8 mouse cellular contexts compared by ENCODE assay signal in genomic region chr1:64122466-64122830, GRCm38 (mm10). TPM values are rescaled to one million over a fixed set of nuclear protein-coding genes. Genes with fewer than 3 reads are reported as not detected.
DNase-seq lines count a peak whose midpoint lies in the region; ATAC-seq and TF ChIP-seq lines count a peak whose summit lies in the region.

No protein-coding gene starts in this region.

- TF ChIP-seq CTCF in gastrocnemius, adult 2 months (IDR thresholded peaks at IDR 0.05), result no peak
- no peak for TF ChIP-seq CTCF in testis, adult 2 months (IDR thresholded peaks at IDR 0.05; ENCODE audit: control insufficient read depth, insufficient read depth, insufficient replicate concordance, low read depth, low read length)

- no peak for TF ChIP-seq POLR2A in testis, adult 2 months (IDR thresholded peaks at IDR 0.05; ENCODE audit: control insufficient read depth, low read depth, low read length)

- no peaks in the 10 kb centered on the region for H3K27me3 ChIP-seq in testis, adult 2 months (ENCODE audit: control insufficient read depth, insufficient read depth, low read length)
- peaks cover 17% of the 10 kb centered on the region for H3K27me3 ChIP-seq in liver, embryonic 13.5 days

- H3K27ac ChIP-seq in gastrocnemius, adult 2 months, result peak overlapping the region; percentile 100
- 0 out of 2 replicates have a peak overlapping the region, but pooled peaks have one; percentile 36 for H3K27ac ChIP-seq in testis, adult 2 months (ENCODE audit: control insufficient read depth, insufficient read depth, low read depth, low read length)
- H3K27ac ChIP-seq in liver, embryonic 13.5 days, result peak overlapping the region; percentile 96

- WGBS in liver, embryonic 13.5 days (ENCODE audit: insufficient replicate concordance), result 21% methylated on average over 9 of the region's 9 CpGs

- intact Hi-C loops in gastrocnemius, adult 2 months (cut with DNase I), result loop anchor here (5.0 to 10.0 kb wide), 8 partner anchors 35 to 412 kb away; partner anchors contain the start of gene Creb1

- no peaks in the 10 kb centered on the region for H3K36me3 ChIP-seq in testis, adult 2 months (ENCODE audit: control insufficient read depth, insufficient read depth, low read length)
- H3K36me3 ChIP-seq in liver, embryonic 13.5 days, result no peaks in the 10 kb centered on the region

- DNase-seq in gastrocnemius, adult 2 months, result no peak
- DNase-seq in gastrocnemius, adult 18-20 months (ENCODE audit: low spot score), result no peak
- DNase-seq in testis, postnatal 10 days (ENCODE audit: low spot score), result no peak
- no peak for DNase-seq in liver, embryonic 13.5 days
- DNase-seq in right cerebral cortex, adult 2 months (ENCODE audit: low spot score in 2 of 2), result no peak
- DNase-seq in embryo, embryonic 11 days, result no peak

- H3K4me3 ChIP-seq in gastrocnemius, adult 2 months, result peak overlapping the region; percentile 99
- H3K4me3 ChIP-seq in testis, adult 2 months (ENCODE audit: control insufficient read depth, low read depth, low read length), result peak overlapping the region; percentile 95
- H3K4me3 ChIP-seq in liver, embryonic 13.5 days (replicated peaks), result peak overlapping the region; percentile 77

- peaks cover 5% of the 10 kb centered on the region; the same call in 1 of the 2 replicates for H3K4me1 ChIP-seq in testis, adult 2 months (ENCODE audit: control insufficient read depth, insufficient read depth, low read length)
- H3K4me1 ChIP-seq in liver, embryonic 13.5 days (replicated peaks), result peaks cover 26% of the 10 kb centered on the region

- peak overlapping the region; percentile 88 for H3K9ac ChIP-seq in liver, embryonic 13.5 days

- no peaks in the 10 kb centered on the region for H3K9me3 ChIP-seq in liver, embryonic 13.5 days (replicated peaks)

- H3K4me2 ChIP-seq in liver, embryonic 13.5 days, result peak overlapping the region; percentile 94

- no peak for ATAC-seq in liver, embryonic 13.5 days (ENCODE audit: low read depth)
- no peak for ATAC-seq in frontal cortex, adult (ENCODE audit: low TSS enrichment)

RNA-seq across cellular contexts. Expression of gene Klf7, which starts 0.4 kb away (rescaled TPM):
- 10 to 100 TPM in 1 of 2 experiments, 1 to 10 TPM in 1; 7.6 to 12.6 TPM for total RNA-seq in gastrocnemius, adult 2 months (2021)
- 1 to 10 TPM; 5.8 to 8.1 TPM for total RNA-seq in gastrocnemius, adult 18-20 months (2021)
- 1.1 and 2.5 TPM in 2 replicates for polyA plus RNA-seq in testis, adult 2 months (2012; rRNA removed)
- polyA plus RNA-seq in liver, embryonic 13.5 days (2015; fragmentation: Nextera tagmentation; extraction: Ambion mirVana), result 5.6 and 7.3 TPM in 2 replicates

Comparison
In these comparisons a context has a peak if more than half of its experiments do, and no peak if none do; other contexts are left out.
1. H3K27ac ChIP-seq: peak in every context shown above with its lines; median percentile 100 in gastrocnemius, adult 2 months; 96 in liver, embryonic 13.5 days; 36 in testis, adult 2 months.